Mouse (Mus musculus) liver, embryonic 15.5 days (tissue): ENCODE results near the gene Ubtd2. TPM values are rescaled to one million over a fixed set of nuclear protein-coding genes. Genes with fewer than 3 reads are reported as not detected.
"Not testable (repeated sequence)": the region's sequence is repeated elsewhere in the genome, so short reads cannot be mapped to it uniquely, and the experiment has no call there.

ENCODE experiments used
- ATAC-seq: fragments of 200-750 bp; cut with Nextera tagmentation; 2 replicates; pipeline ENCODE4 v1.8.0; 2017; ENCODE audit warnings: moderate number of reproducible peaks, mild to moderate bottlenecking, moderate library complexity; ENCODE audit not compliant: insufficient read depth
- H3K27ac ChIP-seq: fragments of 300-500 bp; sonication (generic); replicated peaks from 2 replicates; pipeline ENCODE4 v1.5.1; 2015; ENCODE audit warnings: mild to moderate bottlenecking, inconsistent platforms
- H3K27me3 ChIP-seq: fragments of 300-500 bp; sonication (generic); 2 replicates; pipeline ENCODE4 v1.6.1; 2015; ENCODE audit warnings: mild to moderate bottlenecking, inconsistent platforms
- H3K36me3 ChIP-seq: fragments of 300-500 bp; sonication (generic); replicated peaks from 2 replicates; pipeline ENCODE4 v1.6.1; 2015; ENCODE audit warnings: moderate library complexity, mild to moderate bottlenecking, inconsistent platforms
- H3K4me1 ChIP-seq: fragments of 300-500 bp; sonication (generic); replicated peaks from 2 replicates; pipeline ENCODE4 v1.6.1; 2015; ENCODE audit warnings: inconsistent platforms
- H3K4me2 ChIP-seq: fragments of 300-500 bp; sonication (generic); 2 replicates; pipeline ENCODE4 v1.6.1; 2015; ENCODE audit warnings: moderate library complexity, mild to moderate bottlenecking, inconsistent platforms
- H3K4me3 ChIP-seq: fragments of 300-500 bp; sonication (generic); replicated peaks from 2 replicates; pipeline ENCODE4 v1.5.1; 2015; ENCODE audit warnings: mild to moderate bottlenecking, inconsistent platforms
- H3K9ac ChIP-seq: fragments of 300-500 bp; sonication (generic); 2 replicates; pipeline ENCODE4 v1.6.1; 2015; ENCODE audit warnings: moderate library complexity, mild to moderate bottlenecking, inconsistent platforms
- H3K9me3 ChIP-seq: fragments of 300-500 bp; sonication (generic); replicated peaks from 2 replicates; pipeline ENCODE4 v1.6.1; 2016; ENCODE audit warnings: inconsistent platforms
- WGBS: fragments of 180-500 bp; shearing (Covaris S2); methylation state at CpG from one replicate; pipeline ENCODE4 v1.1.7; 2015; ENCODE audit warnings: mixed read lengths; ENCODE audit not compliant: insufficient replicate concordance; 5-methylcytosine and 5-hydroxymethylcytosine counted together
- polyA plus RNA-seq: library from polyadenylated mRNA; unstranded; fragments of >200 nt; fragmentation: Nextera tagmentation; extraction: Ambion mirVana; gene quantifications from 2 replicates; pipeline ENCODE4 v1.2.1, GENCODE M21; 2015

Ubtd2 gene
- polyA plus RNA-seq, 1 experiment from 2014 or later: 3.9 TPM

DNA sequence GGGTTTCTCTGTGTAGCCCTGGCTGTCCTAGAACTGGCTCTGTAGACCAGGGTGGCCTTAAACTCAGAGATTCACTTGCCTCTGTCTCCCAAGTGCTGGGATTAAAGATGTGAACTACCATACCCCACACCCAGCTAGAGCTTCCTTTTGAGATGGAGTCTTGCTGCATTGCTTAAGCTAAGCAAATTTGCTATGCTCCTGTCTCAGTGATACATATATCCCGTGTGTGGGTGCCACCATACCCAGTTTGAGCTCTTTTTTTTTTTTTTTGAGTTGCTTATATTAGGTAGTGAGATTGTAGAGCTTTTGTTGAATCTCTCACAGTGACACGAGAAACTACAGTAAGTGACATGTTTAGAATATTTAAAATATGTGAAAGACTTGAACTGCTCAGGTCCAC, 40.1 kb downstream of the Ubtd2 start:
- no peaks in the 10 kb centered on the region for H3K36me3 ChIP-seq
- WGBS: 50% methylated on average over 2 of the region's 2 CpGs
- H3K27me3 ChIP-seq: no peaks in the 10 kb centered on the region
- H3K4me3 ChIP-seq: no peak overlapping the region
- no peak overlapping the region for H3K9ac ChIP-seq
- ATAC-seq: no peak
- H3K4me1 ChIP-seq: no peaks in the 10 kb centered on the region
- no peak overlapping the region for H3K27ac ChIP-seq
- H3K4me2 ChIP-seq: no peak overlapping the region
- no peaks in the 10 kb centered on the region for H3K9me3 ChIP-seq

DNA sequence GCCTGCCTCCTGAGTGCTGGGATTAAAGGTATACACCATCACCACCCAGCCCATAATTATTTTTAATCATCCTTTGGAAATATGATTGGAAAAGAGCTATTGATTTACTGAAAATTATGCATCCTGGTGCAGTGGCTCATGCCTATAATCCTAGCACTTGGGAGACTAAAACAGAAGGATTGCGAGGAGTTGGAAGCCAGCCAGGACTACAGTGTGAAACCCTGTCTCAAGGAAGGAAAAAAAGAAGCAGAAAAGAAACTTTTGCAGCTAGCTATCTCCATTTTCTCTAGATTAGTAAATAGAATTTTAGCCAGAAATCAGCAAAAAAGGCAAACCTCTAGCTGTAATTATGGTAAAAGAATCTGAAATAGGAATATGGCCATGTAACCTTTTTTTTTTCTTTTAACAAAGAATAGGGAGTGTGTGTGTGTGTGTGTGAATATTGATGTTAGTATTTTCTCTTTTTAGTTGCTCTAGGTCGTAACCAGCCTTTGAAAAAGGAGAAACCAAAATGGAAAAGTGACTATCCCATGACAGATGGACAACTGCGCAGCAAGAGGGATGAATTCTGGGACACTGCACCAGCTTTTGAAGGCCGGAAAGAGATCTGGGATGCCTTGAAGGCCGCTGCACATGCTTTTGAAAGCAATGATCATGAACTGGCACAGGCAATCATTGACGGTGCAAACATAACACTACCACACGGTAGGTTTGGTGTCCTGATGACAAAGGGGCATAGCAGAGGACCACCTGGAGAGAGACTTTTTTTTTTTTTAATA, 43.8 kb downstream of the Ubtd2 start:
- no peak for ATAC-seq
- H3K9ac ChIP-seq: no peak overlapping the region
- H3K27ac ChIP-seq: no peak overlapping the region
- no peak overlapping the region for H3K4me2 ChIP-seq
- 73% methylated on average over 7 of the region's 7 CpGs for WGBS
- no peaks in the 10 kb centered on the region for H3K36me3 ChIP-seq
- no peak overlapping the region for H3K4me3 ChIP-seq
- H3K4me1 ChIP-seq: no peaks in the 10 kb centered on the region
- H3K9me3 ChIP-seq: no peaks in the 10 kb centered on the region
- H3K27me3 ChIP-seq: no peaks in the 10 kb centered on the region

DNA sequence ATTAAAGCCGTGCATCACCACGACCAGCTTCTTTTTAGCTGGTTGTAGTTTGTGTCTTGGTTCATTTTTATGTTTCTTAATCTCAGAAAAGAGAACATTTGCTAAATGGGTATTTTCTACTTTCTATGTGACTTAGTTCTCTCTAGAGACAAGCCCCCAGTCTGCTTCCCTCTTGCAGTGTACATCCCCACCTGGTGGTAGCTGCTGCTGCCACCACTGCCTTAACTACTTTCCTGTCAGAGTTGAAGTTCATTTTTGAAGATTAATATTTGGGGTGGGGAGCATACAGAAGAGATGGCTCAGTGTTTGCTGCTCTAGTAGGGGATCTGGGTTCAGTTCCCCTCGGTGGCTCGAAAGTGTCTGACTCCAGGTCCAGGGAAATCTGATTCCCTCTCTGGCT, 44.8 kb downstream of the Ubtd2 start:
- Histone ChIP-seq H3K4me3 (no peak overlapping the region), H3K4me1 (no peaks in the 10 kb centered on the region), H3K36me3 (no peaks in the 10 kb centered on the region), H3K27me3 (no peaks in the 10 kb centered on the region), H3K27ac (no peak overlapping the region), H3K9ac (no peak overlapping the region), H3K4me2 (no peak overlapping the region), H3K9me3 (no peaks in the 10 kb centered on the region)
- no peak for ATAC-seq
- WGBS: 86% methylated on average over 4 of the region's 4 CpGs

DNA sequence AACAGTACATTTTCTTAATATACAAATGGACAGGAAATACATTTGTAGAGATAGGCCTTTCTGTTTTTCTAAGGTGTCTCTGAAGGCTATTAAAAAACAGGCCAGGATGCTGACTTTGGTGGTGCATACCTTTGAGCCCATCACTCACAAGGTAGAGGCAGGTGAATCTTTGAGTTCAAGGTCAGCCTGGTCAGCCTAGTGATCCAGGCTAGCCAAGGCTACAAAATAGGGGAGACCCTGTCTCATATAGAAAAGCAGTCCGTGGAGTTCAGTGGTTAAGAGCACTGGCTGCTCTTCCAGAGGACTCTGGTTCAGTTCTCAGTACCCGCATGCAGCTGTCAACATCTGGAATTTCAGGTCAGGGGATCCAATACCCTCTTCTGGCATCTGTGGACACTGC, 48.5 kb downstream of the Ubtd2 start:
- Histone ChIP-seq H3K4me2 (no peak overlapping the region), H3K27me3 (no peaks in the 10 kb centered on the region), H3K4me3 (no peak overlapping the region), H3K9me3 (no peaks in the 10 kb centered on the region), H3K9ac (no peak overlapping the region), H3K36me3 (no peaks in the 10 kb centered on the region), H3K27ac (no peak overlapping the region), H3K4me1 (0 out of 2 replicates have a peak, but pooled peaks cover 4% of the 10 kb centered on the region)
- no peak for ATAC-seq
- WGBS: 78% methylated on average over 2 of the region's 2 CpGs

DNA sequence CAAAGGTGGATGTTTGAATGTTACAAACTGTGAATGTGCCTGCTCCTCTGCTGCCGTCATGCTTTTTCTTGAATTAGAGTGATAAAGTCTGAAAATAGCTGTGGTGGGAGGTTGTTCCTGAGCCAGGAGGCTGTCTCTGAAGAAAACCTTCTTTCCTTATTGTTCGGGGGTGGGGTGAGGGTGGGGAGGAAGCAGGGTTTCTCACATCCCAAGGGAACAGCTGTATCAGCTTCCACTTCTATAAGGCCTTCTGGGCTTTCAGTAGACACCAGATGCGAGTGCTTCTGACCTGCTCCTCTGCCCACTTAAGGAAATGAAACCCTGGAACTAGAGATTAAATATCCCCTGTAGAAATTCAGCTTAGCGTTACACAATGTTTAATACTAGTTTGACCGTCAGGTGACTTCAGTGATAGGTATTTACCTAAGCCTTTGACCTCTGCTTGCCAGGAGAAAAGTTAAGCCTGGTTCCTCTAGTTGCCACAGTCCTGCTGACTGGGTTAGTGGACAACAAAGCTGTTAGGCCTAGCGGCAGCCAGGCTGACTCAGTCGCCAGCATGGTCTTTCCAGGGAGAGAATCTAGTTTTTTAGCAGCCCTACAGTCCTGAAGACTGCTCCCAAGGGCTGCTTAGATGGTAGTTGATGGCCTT, 50.0 kb downstream of the Ubtd2 start:
- H3K9ac ChIP-seq: no peak overlapping the region
- H3K4me3 ChIP-seq: no peak overlapping the region
- H3K27ac ChIP-seq: no peak overlapping the region
- WGBS: 62% methylated on average over 7 of the region's 7 CpGs
- no peak for ATAC-seq
- no peaks in the 10 kb centered on the region for H3K9me3 ChIP-seq
- no peak overlapping the region for H3K4me2 ChIP-seq
- no peaks in the 10 kb centered on the region for H3K27me3 ChIP-seq
- H3K4me1 ChIP-seq: 0 out of 2 replicates have a peak, but pooled peaks cover 4% of the 10 kb centered on the region
- H3K36me3 ChIP-seq: no peaks in the 10 kb centered on the region

DNA sequence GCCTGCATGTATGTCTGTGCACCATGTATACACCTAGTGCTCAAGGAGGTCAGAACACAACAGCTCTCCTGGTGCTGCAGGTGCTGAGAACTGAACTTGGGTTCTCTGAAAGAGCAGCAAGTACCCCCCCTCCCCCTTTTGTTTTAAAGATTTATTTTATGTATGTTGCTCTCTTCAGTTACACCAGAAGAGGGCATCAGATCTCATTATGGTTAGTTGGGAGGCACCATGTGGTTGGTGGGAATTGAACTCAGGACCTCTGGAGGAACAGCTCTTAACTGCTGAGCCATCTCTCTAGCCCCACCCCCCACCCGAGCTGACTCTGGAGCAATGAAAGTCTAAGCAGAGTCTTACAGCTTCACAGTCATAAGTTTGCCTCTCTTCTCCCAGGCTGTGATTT, 55.8 kb downstream of the Ubtd2 start:
- WGBS: 19% methylated on average over 1 of the region's 1 CpGs
- ATAC-seq: no peak
- Histone ChIP-seq H3K27me3 (no peaks in the 10 kb centered on the region), H3K36me3 (no peaks in the 10 kb centered on the region), H3K27ac (no peak overlapping the region), H3K4me3 (no peak overlapping the region), H3K9ac (no peak overlapping the region), H3K4me1 (no peaks in the 10 kb centered on the region), H3K4me2 (no peak overlapping the region), H3K9me3 (no peaks in the 10 kb centered on the region)

DNA sequence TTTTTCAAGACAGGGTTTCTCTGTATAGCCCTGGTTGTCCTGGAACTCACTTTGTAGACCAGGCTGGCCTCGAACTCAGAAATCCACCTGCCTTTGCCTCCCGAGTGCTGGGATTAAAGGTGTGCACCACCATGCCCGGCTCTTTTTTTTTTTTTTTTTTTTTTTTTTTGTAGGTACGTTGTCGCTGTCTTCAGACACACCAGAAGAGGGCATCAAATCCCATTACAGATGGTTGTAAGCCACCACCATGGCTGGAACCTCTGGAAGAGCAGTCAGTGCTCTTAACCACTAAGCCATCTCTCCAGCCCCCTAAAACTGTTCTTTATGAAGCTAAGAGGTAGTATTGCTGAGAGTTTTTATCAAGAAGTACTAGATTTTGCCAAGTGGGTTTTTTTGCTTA, 59.7 kb downstream of the Ubtd2 start:
- not testable (repeated sequence) for H3K9ac ChIP-seq, H3K4me2 ChIP-seq, H3K27me3 ChIP-seq, ATAC-seq, H3K27ac ChIP-seq, H3K4me3 ChIP-seq, H3K9me3 ChIP-seq, H3K36me3 ChIP-seq
- WGBS: 75% methylated on average over 5 of the region's 5 CpGs
- peaks cover 11% of the 10 kb centered on the region for H3K4me1 ChIP-seq

DNA sequence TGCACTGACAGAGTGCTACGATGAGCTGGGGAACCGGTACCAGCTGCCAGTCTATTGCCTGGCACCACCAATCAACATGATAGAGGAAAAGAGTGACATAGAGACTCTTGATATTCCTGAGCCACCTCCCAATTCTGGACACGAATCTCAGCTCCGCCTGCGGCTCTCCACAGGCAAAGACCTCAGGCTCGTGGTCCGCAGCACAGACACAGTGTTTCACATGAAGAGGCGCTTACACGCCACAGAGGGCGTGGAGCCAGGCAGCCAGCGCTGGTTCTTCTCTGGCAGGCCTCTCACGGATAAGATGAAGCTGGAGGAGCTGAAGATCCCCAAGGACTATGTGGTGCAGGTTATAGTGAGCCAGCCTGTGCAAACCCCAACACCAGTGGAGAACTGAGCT, 60.9 kb downstream of the Ubtd2 start:
- no peaks in the 10 kb centered on the region for H3K27me3 ChIP-seq
- no peak overlapping the region for H3K4me3 ChIP-seq
- H3K4me1 ChIP-seq: peaks cover 11% of the 10 kb centered on the region
- no peak overlapping the region for H3K9ac ChIP-seq
- H3K27ac ChIP-seq: no peak overlapping the region
- 81% methylated on average over 12 of the region's 12 CpGs for WGBS
- H3K36me3 ChIP-seq: 0 out of 2 replicates have a peak, but pooled peaks cover 4% of the 10 kb centered on the region
- H3K4me2 ChIP-seq: no peak overlapping the region
- no peaks in the 10 kb centered on the region for H3K9me3 ChIP-seq
- ATAC-seq: no peak

DNA sequence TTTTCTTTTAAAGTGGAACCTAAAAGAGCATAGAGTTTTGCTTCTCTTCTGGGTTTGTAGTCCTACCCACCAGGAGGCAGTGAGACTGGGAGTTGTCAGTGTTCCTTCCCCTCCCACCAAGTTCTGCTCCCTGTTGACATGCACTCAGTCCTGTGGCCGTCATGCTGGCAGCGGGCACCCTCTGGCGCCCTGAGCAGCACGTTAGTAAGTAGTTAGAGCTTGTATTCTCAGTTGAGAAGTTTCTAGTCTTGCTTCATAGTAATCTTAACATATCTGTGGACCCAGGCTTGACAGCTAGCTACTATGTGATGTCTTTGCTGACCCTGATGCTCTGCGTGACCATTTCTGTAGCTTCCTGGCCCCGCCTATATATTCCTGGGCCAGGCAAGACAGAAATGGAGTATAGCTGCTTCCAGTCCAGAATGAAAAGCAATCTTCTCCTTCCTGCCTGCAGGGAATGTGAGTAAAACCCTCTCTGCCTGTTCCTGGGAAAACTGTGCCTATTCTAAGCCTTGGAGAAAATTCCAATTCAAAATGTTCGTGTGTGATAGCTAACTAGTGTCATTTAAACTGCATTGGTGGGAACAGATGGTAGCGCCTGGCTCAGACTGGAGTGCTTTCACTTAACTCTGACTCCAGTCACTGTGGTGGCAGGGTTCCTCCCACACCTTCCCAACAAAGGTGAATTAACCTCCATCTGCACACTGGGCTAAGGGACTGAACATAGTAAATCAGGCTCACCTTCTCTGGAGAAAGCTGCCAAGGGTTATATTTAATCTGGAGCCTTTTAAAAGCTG, 61.9 kb downstream of the Ubtd2 start:
- Histone ChIP-seq H3K27me3 (no peaks in the 10 kb centered on the region), H3K4me1 (peaks cover 11% of the 10 kb centered on the region), H3K4me3 (no peak overlapping the region), H3K4me2 (no peak overlapping the region), H3K36me3 (0 out of 2 replicates have a peak, but pooled peaks cover 4% of the 10 kb centered on the region), H3K9ac (no peak overlapping the region), H3K9me3 (no peaks in the 10 kb centered on the region), H3K27ac (no peak overlapping the region)
- 75% methylated on average over 8 of the region's 8 CpGs for WGBS
- no peak for ATAC-seq

DNA sequence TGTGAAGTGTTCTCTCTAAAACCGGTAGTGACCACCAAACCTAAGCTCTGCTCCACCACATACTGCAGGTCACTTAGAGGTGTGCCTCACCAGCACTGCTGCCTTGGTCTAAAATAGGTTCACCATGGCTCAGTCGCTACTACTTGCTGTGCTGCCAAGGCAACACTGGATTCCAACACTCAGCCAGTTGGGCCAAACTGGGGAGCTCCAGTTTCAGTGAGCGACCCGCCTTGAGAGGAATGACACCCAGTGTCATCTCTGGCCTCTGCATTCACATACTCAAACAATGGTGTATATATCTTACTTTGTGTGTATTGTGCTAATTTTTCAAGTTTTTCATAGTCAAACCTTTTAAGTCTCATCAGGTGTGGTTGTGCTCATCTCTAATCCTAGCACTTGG, 63.6 kb downstream of the Ubtd2 start:
- no peak for ATAC-seq
- no peaks in the 10 kb centered on the region for H3K27me3 ChIP-seq
- H3K27ac ChIP-seq: no peak overlapping the region
- H3K4me3 ChIP-seq: no peak overlapping the region
- H3K4me1 ChIP-seq: peaks cover 11% of the 10 kb centered on the region
- WGBS: 84% methylated on average over 4 of the region's 4 CpGs
- H3K4me2 ChIP-seq: no peak overlapping the region
- no peaks in the 10 kb centered on the region for H3K9me3 ChIP-seq
- H3K36me3 ChIP-seq: 0 out of 2 replicates have a peak, but pooled peaks cover 4% of the 10 kb centered on the region
- no peak overlapping the region for H3K9ac ChIP-seq

DNA sequence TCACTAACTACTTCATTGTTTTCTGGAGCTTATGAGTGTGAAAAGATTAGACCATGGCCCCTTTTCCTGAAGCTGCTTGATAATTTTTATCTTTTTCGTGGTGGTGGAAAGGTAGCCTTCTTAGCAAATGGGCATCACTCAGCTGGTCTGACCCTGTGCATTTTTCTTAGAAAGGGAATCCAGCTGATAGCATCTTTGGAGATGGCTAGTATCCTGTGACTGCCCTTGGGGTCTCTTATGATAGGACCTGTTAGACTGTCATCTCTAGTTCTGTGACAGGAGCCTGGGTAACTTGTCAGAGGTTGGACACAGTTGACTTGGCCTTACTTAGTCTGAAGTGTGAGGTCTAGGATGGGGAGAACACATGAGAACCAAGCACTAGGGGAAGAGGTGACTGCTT, 64.2 kb downstream of the Ubtd2 start:
- H3K9ac ChIP-seq: no peak overlapping the region
- no peak overlapping the region for H3K27ac ChIP-seq
- WGBS: 24% methylated on average over 1 of the region's 1 CpGs
- 0 out of 2 replicates have a peak, but pooled peaks cover 4% of the 10 kb centered on the region for H3K36me3 ChIP-seq
- no peaks in the 10 kb centered on the region for H3K27me3 ChIP-seq
- no peaks in the 10 kb centered on the region for H3K9me3 ChIP-seq
- peaks cover 11% of the 10 kb centered on the region for H3K4me1 ChIP-seq
- no peak for ATAC-seq
- no peak overlapping the region for H3K4me3 ChIP-seq
- no peak overlapping the region for H3K4me2 ChIP-seq
